In the genomic region with DNA sequence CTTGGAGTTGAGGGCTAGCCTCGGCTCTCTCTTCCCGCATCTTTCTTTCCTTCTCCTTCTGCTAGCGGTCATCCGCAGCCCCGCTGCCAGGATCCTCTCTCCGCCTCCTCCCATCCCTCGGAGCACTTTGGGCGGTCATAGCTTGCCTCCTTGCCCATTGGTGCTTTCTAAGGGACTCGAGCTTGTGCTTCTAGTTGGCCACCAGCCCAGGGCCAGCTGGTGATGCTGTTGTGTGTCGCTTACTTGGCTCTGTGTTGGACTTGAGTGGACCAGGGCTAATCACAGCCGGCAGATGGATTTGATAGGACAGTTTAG, we compare ENCODE assay signal across 8 mouse cellular contexts. TPM values are rescaled to one million over a fixed set of nuclear protein-coding genes. Genes with fewer than 3 reads are reported as not detected.
DNase-seq lines count a peak whose midpoint lies in the region; ATAC-seq lines count a peak whose summit lies in the region.

A gene (minus strand): TSS at position 85 of the 315 bp plus-strand sequence.

- peaks cover 21% of the 10 kb centered on the region for H3K36me3 ChIP-seq in forebrain, embryonic 14.5 days (ENCODE audit: control insufficient read depth, insufficient read depth, low read length)
- peaks cover 26% of the 10 kb centered on the region for H3K36me3 ChIP-seq in liver, embryonic 15.5 days (replicated peaks)
- H3K36me3 ChIP-seq in neural tube, embryonic 13.5 days, result peaks cover 26% of the 10 kb centered on the region

- H3K27me3 ChIP-seq in forebrain, embryonic 14.5 days (replicated peaks; ENCODE audit: control insufficient read depth, insufficient read depth, low read length), result no peaks in the 10 kb centered on the region
- H3K27me3 ChIP-seq in liver, embryonic 15.5 days, result no peaks in the 10 kb centered on the region
- H3K27me3 ChIP-seq in neural tube, embryonic 13.5 days, result no peaks in the 10 kb centered on the region

- H3K4me3 ChIP-seq in forebrain, embryonic 14.5 days (ENCODE audit: low read depth, low read length), result peak within 1 kb of the TSS; percentile 71
- peak within 1 kb of the TSS; percentile 97 for H3K4me3 ChIP-seq in liver, embryonic 15.5 days (replicated peaks)
- peak within 1 kb of the TSS; percentile 67 for H3K4me3 ChIP-seq in neural tube, embryonic 13.5 days

- peak; percentile 60 for ATAC-seq in forebrain, embryonic 14.5 days
- ATAC-seq in liver, embryonic 15.5 days (ENCODE audit: insufficient read depth), result peak; percentile 29
- peak; percentile 60 for ATAC-seq in neural tube, embryonic 13.5 days (ENCODE audit: low read depth)

- H3K4me2 ChIP-seq in forebrain, embryonic 14.5 days (ENCODE audit: low read length), result peak within 1 kb of the TSS; percentile 83
- peak within 1 kb of the TSS; percentile 90 for H3K4me2 ChIP-seq in liver, embryonic 15.5 days
- H3K4me2 ChIP-seq in neural tube, embryonic 13.5 days, result peak within 1 kb of the TSS; percentile 81

- intact Hi-C loops in heart, postnatal 10 days (cut with DNase I), result no loop called here

- H3K27ac ChIP-seq in forebrain, embryonic 14.5 days (ENCODE audit: low read depth, low read length), result peak within 1 kb of the TSS; percentile 82
- peak within 1 kb of the TSS; percentile 94 for H3K27ac ChIP-seq in liver, embryonic 15.5 days (replicated peaks)
- peak within 1 kb of the TSS; percentile 81 for H3K27ac ChIP-seq in neural tube, embryonic 13.5 days (replicated peaks)

- peak; percentile 74 for DNase-seq in ZHBTc4 (ENCODE audit: low read depth, low spot score)
- peak; percentile 85 to 88 for DNase-seq in cerebellum, adult 18-20 months
- peak; percentile 85 for DNase-seq in forebrain, embryonic 14.5 days (ENCODE audit: low spot score)
- DNase-seq in heart, postnatal 10 days, result peak; percentile 84 to 87
- DNase-seq in large intestine, adult 2 months (ENCODE audit: low read depth, low spot score), result peak; percentile 16
- no peak for DNase-seq in thymus, postnatal 36 days

- under 1% methylated on average over 10 of the region's 11 CpGs for WGBS in forebrain, embryonic 14.5 days
- WGBS in large intestine, adult 2 months, result under 1% methylated on average over 11 of the region's 11 CpGs
- WGBS in liver, embryonic 15.5 days (ENCODE audit: insufficient replicate concordance), result 2% methylated on average over 11 of the region's 11 CpGs
- WGBS in neural tube, embryonic 13.5 days, result under 1% methylated on average over 11 of the region's 11 CpGs

- peaks cover 3% of the 10 kb centered on the region for H3K4me1 ChIP-seq in forebrain, embryonic 14.5 days (ENCODE audit: control insufficient read depth, insufficient read depth, low read length)
- H3K4me1 ChIP-seq in liver, embryonic 15.5 days (replicated peaks), result peaks cover 17% of the 10 kb centered on the region
- peaks cover 20% of the 10 kb centered on the region for H3K4me1 ChIP-seq in neural tube, embryonic 13.5 days (replicated peaks)

- peaks cover 5% of the 10 kb centered on the region; the same call in 1 of the 2 replicates for H3K9me3 ChIP-seq in forebrain, embryonic 14.5 days (replicated peaks; ENCODE audit: control insufficient read depth, low read length)
- no peaks in the 10 kb centered on the region for H3K9me3 ChIP-seq in liver, embryonic 15.5 days (replicated peaks)
- H3K9me3 ChIP-seq in neural tube, embryonic 13.5 days, result 0 out of 2 replicates have a peak, but pooled peaks cover 8% of the 10 kb centered on the region

- peak within 1 kb of the TSS; percentile 83 for H3K9ac ChIP-seq in forebrain, embryonic 14.5 days (ENCODE audit: low read length)
- H3K9ac ChIP-seq in liver, embryonic 15.5 days, result peak within 1 kb of the TSS; percentile 91
- peak within 1 kb of the TSS; percentile 77 for H3K9ac ChIP-seq in neural tube, embryonic 13.5 days

RNA-seq across cellular contexts. Expression of the gene that starts here (rescaled TPM):
- polyA plus RNA-seq in forebrain, embryonic 14.5 days (2014; fragmentation: Nextera tagmentation; extraction: Ambion mirVana), result 47.2 and 47.7 TPM in 2 replicates
- 100 to 1,000 TPM; 538 to 541 TPM for total RNA-seq in heart, postnatal 10 days (2021)
- polyA plus RNA-seq in large intestine, adult 2 months (2012; rRNA removed), result 40.6 and 78.6 TPM in 2 replicates
- 44.5 and 47.5 TPM in 2 replicates for polyA plus RNA-seq in liver, embryonic 15.5 days (2015; fragmentation: Nextera tagmentation; extraction: Ambion mirVana)
- polyA plus RNA-seq in neural tube, embryonic 13.5 days (2015; fragmentation: Nextera tagmentation; extraction: Ambion mirVana), result 49.7 and 51.3 TPM in 2 replicates

Comparison
In these comparisons a context has a peak if more than half of its experiments do, and no peak if none do; other contexts are left out.
1. DNase-seq: peak in ZHBTc4 (single experiment), cerebellum, adult 18-20 months (2 of 2), forebrain, embryonic 14.5 days (single experiment), heart, postnatal 10 days (2 of 2) and large intestine, adult 2 months (single experiment); none in thymus, postnatal 36 days (0 of 2).
2. Peak in every context shown above with its lines, with median percentiles within 50 percentile points of each other: ATAC-seq, H3K27ac ChIP-seq, H3K4me2 ChIP-seq, H3K4me3 ChIP-seq and H3K9ac ChIP-seq.